Mouse (Mus musculus) spleen, adult 2 months (tissue): ENCODE measurements at regions not wholly inside any gene's neighbourhood (a gene's known extent, or its start where the extent isn't known, plus 50 kb on each side); places are given as distances from the start of the nearest gene placed in this dataset.

Experiments
- DNase-seq, 2 experiments: peaks; one replicate each; pipeline versions ENCODE4 v3.0.0 to v3.0.0-alpha.2; 2012 to 2021; ENCODE audit warnings: low spot score in 2 of 2, low read depth in 1 of 2
- H3K27ac ChIP-seq: fragments of 200-500 bp; 2 replicates; pipeline ENCODE4 v1.5.1; 2012; ENCODE audit warnings: low read length, inconsistent platforms; ENCODE audit not compliant: insufficient read depth
- H3K27me3 ChIP-seq: fragments of 200-500 bp; 2 replicates; pipeline ENCODE4 v1.6.1; 2012; ENCODE audit warnings: mild to moderate bottlenecking, moderate library complexity, low read length, inconsistent platforms; ENCODE audit not compliant: control insufficient read depth, insufficient read depth
- H3K36me3 ChIP-seq: fragments of 200-500 bp; 2 replicates; pipeline ENCODE4 v1.6.1; 2012; ENCODE audit warnings: mild to moderate bottlenecking, low read length, inconsistent platforms; ENCODE audit not compliant: control insufficient read depth, insufficient read depth
- H3K4me1 ChIP-seq: fragments of 200-500 bp; 2 replicates; pipeline ENCODE4 v1.6.1; 2011; ENCODE audit warnings: inconsistent platforms; ENCODE audit not compliant: control insufficient read depth, insufficient read depth, insufficient read length
- H3K4me3 ChIP-seq: fragments of 200-500 bp; 2 replicates; pipeline ENCODE4 v1.5.1; 2011; ENCODE audit warnings: mild to moderate bottlenecking, inconsistent platforms; ENCODE audit not compliant: insufficient read depth, insufficient read length; ENCODE audit errors: extremely low read depth
- CTCF ChIP-seq: fragments of 200-500 bp; IDR thresholded peaks from 2 replicates; pipeline ENCODE4 v1.5.1; 2011; ENCODE audit warnings: mild to moderate bottlenecking, inconsistent platforms; ENCODE audit not compliant: insufficient read depth, insufficient read length, insufficient replicate concordance; ENCODE audit errors: extremely low read depth
- POLR2A ChIP-seq: fragments of 200-500 bp; IDR thresholded peaks from 2 replicates; pipeline ENCODE4 v1.6.1; 2011; ENCODE audit warnings: low read depth, low read length, inconsistent platforms
- WGBS: fragments of 180-500 bp; shearing (Covaris S2); methylation state at CpG from one replicate; pipeline ENCODE4 v1.1.7; 2018; 5-methylcytosine and 5-hydroxymethylcytosine counted together

DNA sequence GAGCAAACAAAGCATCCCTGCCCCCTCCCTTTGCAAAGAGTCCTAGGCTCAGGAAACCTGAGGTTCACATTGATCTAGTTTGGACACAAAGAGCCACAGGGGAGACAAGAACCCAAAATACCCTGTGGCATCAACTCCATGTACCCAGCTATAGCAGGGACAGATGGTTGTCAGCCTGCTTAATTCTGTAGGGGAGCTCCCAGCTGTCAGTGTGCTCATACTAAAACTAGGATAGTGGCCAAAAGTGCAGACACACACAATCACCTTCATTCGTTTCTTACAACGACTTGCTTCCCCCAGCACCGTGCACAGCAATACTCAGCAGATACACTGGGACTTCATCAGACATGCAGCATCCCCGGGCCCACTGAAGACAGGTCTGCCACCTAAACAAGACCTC, 133.5 kb upstream of the Kdm8 start:
- no peak overlapping the region for H3K4me3 ChIP-seq
- no peak for TF ChIP-seq POLR2A
- TF ChIP-seq CTCF, result no peak
- DNase-seq, result no peak
- no peaks in the 10 kb centered on the region for H3K4me1 ChIP-seq
- H3K36me3 ChIP-seq, result no peaks in the 10 kb centered on the region
- 81% methylated on average over 4 of the region's 4 CpGs for whole genome bisulfite sequencing
- H3K27me3 ChIP-seq, result no peaks in the 10 kb centered on the region
- H3K27ac ChIP-seq, result no peak overlapping the region

DNA sequence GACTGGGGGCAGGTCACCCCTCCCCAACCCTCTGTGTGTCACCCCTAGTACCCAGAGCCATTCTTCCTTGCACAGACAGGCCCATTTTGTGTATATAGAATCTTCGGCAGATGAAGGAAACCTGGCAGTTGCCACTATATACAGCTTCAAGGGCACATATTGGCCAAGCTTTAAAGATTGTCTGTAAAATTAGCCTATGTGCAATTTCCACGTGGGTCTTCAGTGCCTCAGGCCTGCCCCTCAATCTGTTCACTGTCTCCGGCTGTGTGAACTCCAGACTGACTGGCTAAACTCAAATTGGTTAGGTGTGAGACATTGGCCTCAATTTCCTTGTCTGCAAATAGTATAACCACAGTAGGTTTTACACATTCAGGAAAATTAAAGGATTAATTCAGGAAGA, 130.9 kb upstream of the Kdm8 start:
- 79% methylated on average over 3 of the region's 3 CpGs for WGBS
- H3K27ac ChIP-seq, result no peak overlapping the region
- TF ChIP-seq POLR2A, result no peak
- TF ChIP-seq CTCF, result no peak
- no peak overlapping the region for H3K4me3 ChIP-seq
- H3K4me1 ChIP-seq, result no peaks in the 10 kb centered on the region
- H3K27me3 ChIP-seq, result no peaks in the 10 kb centered on the region
- DNase-seq, result no peak
- no peaks in the 10 kb centered on the region for H3K36me3 ChIP-seq

DNA sequence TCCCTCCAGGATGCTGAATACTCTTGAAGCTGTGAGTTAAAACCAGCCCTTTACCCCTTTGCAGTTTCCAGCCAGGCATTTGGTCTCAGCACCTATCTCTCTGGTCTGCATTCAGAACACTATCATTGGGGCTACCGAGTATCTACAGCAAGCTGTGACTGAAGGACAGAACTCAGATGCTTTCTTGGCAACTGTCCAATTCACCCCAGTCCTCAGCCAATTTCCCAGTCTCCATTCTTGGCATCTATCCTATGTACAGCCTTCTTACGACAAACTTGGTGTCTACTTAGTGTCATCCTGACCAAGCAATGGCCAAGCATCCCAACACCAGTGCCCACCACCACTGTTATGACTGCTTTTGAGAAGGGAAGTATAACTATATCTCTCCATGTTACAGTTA, 109.7 kb upstream of the Kdm8 start:
- Histone ChIP-seq H3K4me3 (no peak overlapping the region), H3K27me3 (no peaks in the 10 kb centered on the region), H3K4me1 (no peaks in the 10 kb centered on the region), H3K36me3 (no peaks in the 10 kb centered on the region), H3K27ac (no peak overlapping the region)
- TF ChIP-seq CTCF (no peak), POLR2A (no peak)
- 88% methylated on average over 2 of the region's 2 CpGs for WGBS
- DNase-seq, result no peak

DNA sequence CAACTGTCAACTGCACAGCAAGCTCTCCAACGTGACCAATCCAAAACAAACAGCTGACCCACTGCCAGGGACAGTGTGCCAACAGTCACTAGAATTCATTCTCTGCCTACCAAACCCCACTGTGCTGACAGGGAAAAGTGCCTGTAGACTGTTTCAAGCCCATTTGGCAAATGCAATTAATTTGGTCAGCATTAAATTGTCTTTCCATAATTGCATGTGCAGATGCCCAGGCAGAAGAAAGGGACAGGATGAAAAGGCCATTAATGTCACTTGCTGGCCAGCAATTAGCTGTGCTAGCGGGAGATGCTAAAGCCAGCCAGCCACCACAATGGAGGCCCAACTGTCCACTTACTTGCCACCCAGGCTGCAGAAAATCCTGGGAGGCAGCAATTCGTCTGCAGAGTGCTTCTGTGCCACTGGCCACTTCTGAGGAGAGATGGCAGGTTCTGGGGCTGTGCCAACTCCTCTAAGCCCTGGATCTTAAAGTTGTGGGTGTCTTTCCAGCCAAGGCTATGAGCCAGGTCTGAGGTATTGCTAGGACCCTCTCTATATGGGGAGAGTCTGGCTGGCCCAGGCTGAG, 108.8 kb upstream of the Kdm8 start:
- Histone ChIP-seq H3K4me3 (no peak overlapping the region), H3K4me1 (no peaks in the 10 kb centered on the region), H3K36me3 (no peaks in the 10 kb centered on the region), H3K27ac (no peak overlapping the region), H3K27me3 (no peaks in the 10 kb centered on the region)
- no peak for TF ChIP-seq CTCF
- TF ChIP-seq POLR2A, result no peak
- DNase-seq, result no peak
- 66% methylated on average over 3 of the region's 3 CpGs for WGBS

DNA sequence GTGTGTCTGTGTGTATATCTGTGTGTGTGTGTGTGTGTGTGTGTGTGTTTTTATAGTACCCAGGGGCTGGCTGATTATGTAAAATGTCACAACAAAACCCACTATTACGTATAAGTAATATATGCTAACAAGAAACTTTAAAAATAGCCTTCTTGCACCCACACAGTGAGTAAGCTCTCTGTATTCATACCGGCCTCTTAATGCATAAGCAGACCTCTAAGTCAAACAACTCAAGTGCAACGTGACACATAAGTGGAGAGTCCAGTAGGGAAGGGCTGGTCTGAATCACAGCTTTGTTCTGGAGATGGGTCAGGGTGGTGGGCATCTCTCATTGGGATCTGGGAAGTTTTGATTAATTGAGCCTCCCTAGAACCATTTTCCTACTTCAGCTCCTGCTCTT, 107.7 kb upstream of the Kdm8 start:
- DNase-seq, result no peak
- no peak overlapping the region for H3K27ac ChIP-seq
- H3K36me3 ChIP-seq, result no peaks in the 10 kb centered on the region
- TF ChIP-seq CTCF, result no peak
- no peak for TF ChIP-seq POLR2A
- no peak overlapping the region for H3K4me3 ChIP-seq
- 79% methylated on average over 3 of the region's 3 CpGs for WGBS
- no peaks in the 10 kb centered on the region for H3K4me1 ChIP-seq
- H3K27me3 ChIP-seq, result no peaks in the 10 kb centered on the region

DNA sequence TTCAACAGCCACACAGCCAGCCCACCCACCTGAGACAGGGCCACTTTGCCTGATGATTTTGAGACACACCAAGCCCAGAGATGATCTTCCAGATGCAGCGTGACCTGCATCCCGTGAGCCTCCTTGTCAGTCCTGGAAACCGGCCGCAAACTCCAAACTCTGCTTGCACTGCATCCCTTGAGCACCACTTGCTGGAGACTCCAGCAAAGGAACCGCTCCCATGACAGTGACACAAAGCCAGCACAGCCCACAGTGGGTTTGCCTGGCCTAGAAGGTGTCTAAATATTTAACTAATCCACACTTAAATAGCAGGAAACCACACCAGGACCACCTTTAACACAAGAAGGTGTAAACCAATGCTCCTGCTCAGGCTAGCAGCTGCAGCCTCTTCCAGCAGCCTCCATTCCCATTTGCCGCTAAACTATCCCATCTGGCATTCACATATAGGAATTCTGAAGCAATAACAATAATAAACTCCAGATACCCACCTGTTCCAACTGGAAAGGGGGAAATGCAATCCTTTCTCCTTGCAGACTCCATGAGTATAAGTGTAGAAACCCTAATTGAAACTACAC, 106.2 kb upstream of the Kdm8 start:
- Histone ChIP-seq H3K36me3 (no peaks in the 10 kb centered on the region), H3K4me1 (no peaks in the 10 kb centered on the region), H3K4me3 (no peak overlapping the region), H3K27me3 (no peaks in the 10 kb centered on the region), H3K27ac (no peak overlapping the region)
- 85% methylated on average over 6 of the region's 6 CpGs for WGBS
- TF ChIP-seq CTCF (no peak), POLR2A (no peak)
- no peak for DNase-seq

DNA sequence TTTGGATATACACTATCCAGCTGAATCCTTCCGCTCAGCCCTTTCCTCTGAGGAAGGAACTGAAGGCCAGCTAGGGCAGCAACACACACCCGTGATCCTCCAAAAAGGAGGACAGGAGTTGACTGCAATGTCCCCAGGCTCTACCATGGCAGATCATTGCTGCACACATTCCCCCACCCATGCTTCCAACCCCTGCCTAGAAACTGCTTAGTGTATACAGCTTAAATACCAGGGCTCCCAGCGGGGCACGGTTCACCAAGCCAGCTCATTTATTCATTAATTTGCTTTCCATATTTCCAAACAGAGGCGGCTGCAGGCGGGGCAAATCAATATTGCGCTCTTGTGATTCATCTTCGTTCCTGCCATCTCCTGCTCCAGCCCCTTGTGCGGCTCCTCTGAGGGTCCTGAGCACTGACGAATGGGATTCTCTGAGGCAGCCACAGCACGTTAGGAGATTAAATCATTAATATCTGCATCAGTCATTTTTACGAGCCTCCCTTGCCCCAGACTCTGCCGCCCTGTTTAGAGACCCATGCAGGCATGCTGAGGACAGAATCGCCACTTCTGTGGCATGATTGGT, 104.1 kb upstream of the Kdm8 start:
- H3K27me3 ChIP-seq, result no peaks in the 10 kb centered on the region
- H3K4me1 ChIP-seq, result no peaks in the 10 kb centered on the region
- H3K27ac ChIP-seq, result no peak overlapping the region
- DNase-seq, result no peak
- TF ChIP-seq CTCF, result no peak
- no peak for TF ChIP-seq POLR2A
- 89% methylated on average over 14 of the region's 14 CpGs for WGBS
- no peaks in the 10 kb centered on the region for H3K36me3 ChIP-seq
- no peak overlapping the region for H3K4me3 ChIP-seq
